Mouse (Mus musculus) CH12.LX (cell line): Measurements from ENCODE around the gene Itgb7. TPM values are rescaled to one million over a fixed set of nuclear protein-coding genes. Genes with fewer than 3 reads are reported as not detected.

ENCODE experiments used
- DNase-seq: peaks from one replicate; pipeline ENCODE4 v3.0.0-alpha.2; 2013; ENCODE audit errors: extremely low read depth
- H3K27ac ChIP-seq: 2 replicates; pipeline ENCODE4 v1.5.1; 2012; ENCODE audit warnings: low read depth, mild to moderate bottlenecking, control low read depth, moderate library complexity; ENCODE audit not compliant: insufficient read depth
- H3K27me3 ChIP-seq: replicated peaks from 2 replicates; pipeline ENCODE3; 2012; ENCODE audit warnings: inconsistent platforms
- H3K36me3 ChIP-seq, 2 experiments: replicated peaks in 1 of 2; 2 replicates each; pipeline versions ENCODE3 to v1.6.1; 2012; ENCODE audit warnings: inconsistent platforms in 1 of 2, low read length in 1 of 2, mild to moderate bottlenecking in 1 of 2, mixed read lengths in 1 of 2, moderate library complexity in 1 of 2; ENCODE audit not compliant: control insufficient read depth in 1 of 2, insufficient read depth in 1 of 2
- H3K4me1 ChIP-seq, 2 experiments: 2 replicates each; pipeline ENCODE4 v1.6.1; 2012; ENCODE audit warnings: inconsistent platforms in 1 of 2, moderate library complexity in 1 of 2; ENCODE audit not compliant: insufficient read depth in 2 of 2, control insufficient read depth in 1 of 2
- H3K4me2 ChIP-seq: 2 replicates; pipeline ENCODE4 v1.6.1; 2012; ENCODE audit warnings: low read depth, mild to moderate bottlenecking, control low read depth; ENCODE audit not compliant: poor library complexity, insufficient read depth, severe bottlenecking
- H3K4me3 ChIP-seq, 3 experiments: fragments of 150-350 bp in 1 of 3; sonication (generic) in 1 of 3; replicated peaks in 1 of 3; 2 replicates each; pipeline versions ENCODE3 to v1.5.1; 2011 to 2012; ENCODE audit warnings: low read depth in 2 of 3, low read length in 2 of 3, mild to moderate bottlenecking in 2 of 3, moderate library complexity in 2 of 3, control low read depth in 1 of 3, improper control_type of control experiment in 1 of 3, inconsistent platforms in 1 of 3, mixed read lengths in 1 of 3; ENCODE audit not compliant: poor library complexity in 1 of 3
- H3K79me2 ChIP-seq: replicated peaks from 2 replicates; pipeline ENCODE4 v1.6.1; 2012; ENCODE audit warnings: mild to moderate bottlenecking, moderate library complexity; ENCODE audit not compliant: control insufficient read depth, poor library complexity, insufficient read depth, severe bottlenecking; ENCODE audit errors: extremely low read depth
- H3K9ac ChIP-seq: 2 replicates; pipeline ENCODE4 v1.6.1; 2012; ENCODE audit warnings: low read depth, mild to moderate bottlenecking, control low read depth, moderate library complexity; ENCODE audit not compliant: insufficient read depth
- H3K9me3 ChIP-seq: replicated peaks from 2 replicates; pipeline ENCODE3; 2012; ENCODE audit warnings: low read length, inconsistent platforms, mixed read lengths
- BHLHE40 ChIP-seq: IDR thresholded peaks from 2 replicates; pipeline ENCODE4 v1.6.1; 2011; ENCODE audit warnings: mild to moderate bottlenecking, low read depth, low read length, improper control_type of control experiment
- CHD1 ChIP-seq: IDR thresholded peaks from 2 replicates; pipeline ENCODE4 v1.6.1; 2012; ENCODE audit warnings: low read depth, low read length, improper control_type of control experiment, inconsistent platforms
- CHD2 ChIP-seq: IDR thresholded peaks from 2 replicates; pipeline ENCODE4 v1.6.1; 2011; ENCODE audit warnings: low read length, improper control_type of control experiment
- E2F4 ChIP-seq: IDR thresholded peaks from 2 replicates; pipeline ENCODE4 v1.6.1; 2011; ENCODE audit warnings: low read depth, low read length, improper control_type of control experiment; ENCODE audit not compliant: insufficient replicate concordance
- ELF1 ChIP-seq: IDR thresholded peaks from 2 replicates; pipeline ENCODE4 v1.6.1; 2014; ENCODE audit warnings: low read depth, mild to moderate bottlenecking, inconsistent platforms, low read length, improper control_type of control experiment
- EP300 ChIP-seq: IDR thresholded peaks from 2 replicates; pipeline ENCODE4 v1.6.1; 2011; ENCODE audit warnings: low read length, improper control_type of control experiment
- ETS1 ChIP-seq: conservative IDR thresholded peaks from 2 replicates; pipeline ENCODE4 v1.6.1; 2012; ENCODE audit warnings: low read depth, mild to moderate bottlenecking, inconsistent platforms, low read length, improper control_type of control experiment, moderate library complexity
- GABPA ChIP-seq: IDR thresholded peaks from 2 replicates; pipeline ENCODE4 v1.6.1; 2012; ENCODE audit warnings: low read depth, low read length, improper control_type of control experiment, inconsistent platforms; ENCODE audit not compliant: insufficient replicate concordance
- HCFC1 ChIP-seq: IDR thresholded peaks from 2 replicates; pipeline ENCODE4 v1.6.1; 2012; ENCODE audit warnings: low read depth, mild to moderate bottlenecking, inconsistent platforms, low read length, improper control_type of control experiment
- IRF4 ChIP-seq: IDR thresholded peaks from 2 replicates; pipeline ENCODE4 v1.6.1; 2014; ENCODE audit warnings: low read depth, mild to moderate bottlenecking, inconsistent platforms, low read length, improper control_type of control experiment
- KAT2A ChIP-seq: IDR thresholded peaks from 2 replicates; pipeline ENCODE4 v1.6.1; 2012; ENCODE audit warnings: low read length, improper control_type of control experiment, inconsistent platforms; ENCODE audit not compliant: insufficient replicate concordance
- MAFK ChIP-seq: IDR thresholded peaks from 2 replicates; pipeline ENCODE4 v1.6.1; 2011; ENCODE audit warnings: low read length, improper control_type of control experiment; ENCODE audit not compliant: insufficient replicate concordance
- MAZ ChIP-seq: IDR thresholded peaks from 2 replicates; pipeline ENCODE4 v1.6.1; 2012; ENCODE audit warnings: low read depth, mild to moderate bottlenecking, inconsistent platforms, low read length, improper control_type of control experiment, moderate library complexity
- MEF2A ChIP-seq: IDR thresholded peaks from 2 replicates; pipeline ENCODE4 v1.6.1; 2014; ENCODE audit warnings: low read depth, mild to moderate bottlenecking, inconsistent platforms, low read length, improper control_type of control experiment, borderline replicate concordance
- MXI1 ChIP-seq: IDR thresholded peaks from 2 replicates; pipeline ENCODE4 v1.6.1; 2011; ENCODE audit warnings: mild to moderate bottlenecking, low read depth, low read length, improper control_type of control experiment
- MYC ChIP-seq: IDR thresholded peaks from 2 replicates; pipeline ENCODE4 v1.6.1; 2011; ENCODE audit warnings: low read depth, mild to moderate bottlenecking, improper control_type of control experiment, low read length
- NELFE ChIP-seq: IDR thresholded peaks from 2 replicates; pipeline ENCODE4 v1.6.1; 2011; ENCODE audit warnings: low read depth, low read length, improper control_type of control experiment
- NRF1 ChIP-seq: IDR thresholded peaks from 2 replicates; pipeline ENCODE4 v1.6.1; 2014; ENCODE audit warnings: low read depth, mild to moderate bottlenecking, inconsistent platforms, low read length, improper control_type of control experiment, moderate library complexity
- PAX5 ChIP-seq: IDR thresholded peaks from 2 replicates; pipeline ENCODE4 v1.6.1; 2012; ENCODE audit warnings: low read length, inconsistent platforms, mixed read lengths
- POLR2A ChIP-seq: IDR thresholded peaks from 2 replicates; pipeline ENCODE4 v1.6.1; 2011; ENCODE audit warnings: low read depth, mild to moderate bottlenecking, improper control_type of control experiment, low read length
- SIN3A ChIP-seq: IDR thresholded peaks from 2 replicates; pipeline ENCODE4 v1.6.1; 2012; ENCODE audit warnings: low read length, improper control_type of control experiment, inconsistent platforms
- SMC3 ChIP-seq: IDR thresholded peaks from 2 replicates; pipeline ENCODE4 v1.6.1; 2011; ENCODE audit warnings: low read depth, low read length, improper control_type of control experiment
- TCF12 ChIP-seq: IDR thresholded peaks from 2 replicates; pipeline ENCODE4 v1.6.1; 2014; ENCODE audit warnings: low read depth, mild to moderate bottlenecking, inconsistent platforms, low read length, improper control_type of control experiment
- USF2 ChIP-seq: conservative IDR thresholded peaks from 2 replicates; pipeline ENCODE4 v1.6.1; 2011; ENCODE audit warnings: low read depth, low read length, improper control_type of control experiment
- ZC3H11A ChIP-seq: IDR thresholded peaks from 2 replicates; pipeline ENCODE4 v1.6.1; 2012; ENCODE audit warnings: low read depth, mild to moderate bottlenecking, inconsistent platforms, low read length, improper control_type of control experiment
- ZKSCAN1 ChIP-seq: IDR thresholded peaks from 2 replicates; pipeline ENCODE4 v1.6.1; 2012; ENCODE audit warnings: low read depth, inconsistent platforms, low read length, improper control_type of control experiment, borderline replicate concordance
- ZMIZ1 ChIP-seq: IDR thresholded peaks from 2 replicates; pipeline ENCODE4 v1.6.1; 2012; ENCODE audit warnings: low read depth, mild to moderate bottlenecking, inconsistent platforms, low read length, improper control_type of control experiment
- dilution Hi-C: fragments of 300-500 bp; cut with MboI; formaldehyde crosslinking; loops from 2 replicates; pipeline ENCODE4 v1.14.3; 2020; ENCODE audit warnings: low sequenced_read_pairs; ENCODE audit not compliant: extremely low pct_unique_long_range_greater_than_20kb, extremely low pct_ligation_motif_present
- in situ Hi-C: fragments of 300-500 bp; cut with MboI; formaldehyde crosslinking; loops from 3 replicates; pipeline ENCODE4 v1.14.3; 2019; ENCODE audit warnings: low sequenced_read_pairs, low pct_ligation_motif_present, low pct_unique_long_range_greater_than_20kb, mixed read lengths
- polyA plus RNA-seq: library from polyadenylated mRNA; unstranded; fragments of >175 nt; gene quantifications from 2 replicates; pipeline ENCODE4 v1.2.1, GENCODE M21; 2012; ENCODE audit warnings: low read depth; ENCODE audit not compliant: insufficient read length
- total RNA-seq, 2 experiments: library from RNA; depleted of rRNA; stranded (reverse); fragments of 300-350 nt in 1 of 2; fragments of >200 nt in 1 of 2; gene quantifications; 2 replicates each; pipeline ENCODE4 v1.2.3; 2012 to 2014

Gene Itgb7
- total and polyA plus RNA-seq, 3 experiments, result 1.8 to 17.7 (median 2.8) TPM

GRCm38 (mm10) chr15:102239260-102239590 is 7.5 kb upstream of the Itgb7 start (continued):
- TF ChIP-seq MXI1 (no peak), MEF2A (no peak), MYC (no peak), TCF12 (no peak), CHD1 (no peak), CHD2 (no peak)

DNA sequence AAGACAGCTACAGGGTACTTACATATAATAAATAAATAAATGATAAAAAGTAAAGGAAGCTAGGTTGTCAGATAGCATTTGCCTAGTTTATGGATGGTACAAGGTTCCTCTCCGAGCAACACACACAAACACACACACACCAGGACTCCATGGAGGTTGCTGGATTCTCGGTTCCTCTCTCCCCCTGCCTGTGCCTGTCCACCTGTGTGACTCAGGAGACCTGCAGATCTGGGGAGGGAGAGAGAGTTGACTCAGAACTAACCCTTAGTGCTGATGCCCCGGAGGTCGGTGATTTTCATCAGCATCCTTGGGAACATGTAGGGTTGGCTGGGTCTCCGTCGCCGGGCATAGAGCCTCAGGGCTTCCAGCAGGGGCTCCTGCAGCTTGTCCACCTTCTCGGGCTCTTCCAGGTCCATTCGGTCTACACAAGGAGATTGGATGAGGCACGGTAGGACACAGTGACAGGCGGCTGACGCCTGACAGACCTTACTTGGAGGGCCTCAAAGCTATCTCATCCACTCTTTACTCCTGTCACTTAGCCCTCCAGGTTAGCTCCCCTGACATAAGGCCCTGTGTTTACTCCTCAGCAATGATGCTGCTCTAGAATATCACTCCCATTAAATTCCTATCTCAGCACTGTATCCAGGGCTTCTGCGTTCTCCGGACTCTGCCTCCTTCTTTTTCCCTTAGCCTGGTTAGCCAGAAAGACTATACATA is 7.0 kb upstream of the Itgb7 start:
- Histone ChIP-seq H3K4me3 (no peak overlapping the region), H3K79me2 (no peaks in the 10 kb centered on the region), H3K9ac (no peak overlapping the region), H3K9me3 (no peaks in the 10 kb centered on the region), H3K27me3 (peaks cover 15% of the 10 kb centered on the region), H3K27ac (no peak overlapping the region), H3K4me2 (no peak overlapping the region), H3K4me1 (peaks cover 17 to 42% of the 10 kb centered on the region in 2 experiments), H3K36me3 (no peaks in the 10 kb centered on the region)
- in situ Hi-C loops, result loop anchor here (5.0 kb wide), 2 partner anchors 49 to 79 kb away; no protein-coding TSS in a partner anchor
- DNase-seq, result peak; percentile 45
- dilution Hi-C loops, result no loop called here
- TF ChIP-seq IRF4 (peak; percentile 73), SIN3A (peak; percentile 58; the same call in 1 of the 2 replicates), ZKSCAN1 (no peak), HCFC1 (no peak), MXI1 (no peak), ETS1 (0 out of 2 replicates have a peak, but pooled peaks have one; percentile 5), NELFE (0 out of 2 replicates have a peak, but pooled peaks have one; percentile 12), BHLHE40 (peak; percentile 43; the same call in 1 of the 2 replicates), EP300 (peak; percentile 78)

DNA sequence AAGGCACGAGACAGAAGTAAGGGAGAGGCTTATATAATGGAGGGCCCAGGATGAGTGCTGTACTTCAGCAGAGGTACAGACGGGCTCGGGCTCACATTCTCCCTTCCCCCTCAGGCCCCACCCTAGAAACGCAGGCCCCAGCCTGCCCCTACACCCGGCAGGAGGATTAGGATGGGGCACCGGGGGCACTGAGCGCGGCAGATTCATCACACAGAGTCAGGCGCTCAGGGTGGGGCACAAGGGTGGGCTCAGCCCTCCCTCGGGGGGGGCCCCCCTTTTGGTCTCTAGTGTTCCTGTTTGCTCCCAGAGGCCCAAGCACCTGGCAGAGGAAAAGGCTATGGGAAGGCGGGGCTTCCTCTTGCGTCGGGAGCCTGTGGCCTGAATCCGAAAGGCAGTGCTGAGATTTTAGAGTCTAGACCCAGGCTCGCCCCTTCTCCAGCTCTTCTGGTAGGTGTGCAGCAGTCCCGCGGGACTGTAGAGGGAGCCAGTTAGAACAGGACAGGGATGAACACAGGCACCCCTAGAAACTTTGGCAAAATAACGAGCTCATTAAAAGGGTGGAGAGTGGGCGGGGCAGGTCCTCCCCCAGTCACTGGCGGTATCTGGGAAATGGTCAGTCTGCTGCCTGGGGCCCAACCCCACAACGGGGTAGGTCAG is 3.8 kb upstream of the Itgb7 start:
- Histone ChIP-seq H3K36me3 (no peaks in the 10 kb centered on the region), H3K27me3 (peaks cover 6% of the 10 kb centered on the region), H3K9me3 (no peaks in the 10 kb centered on the region), H3K9ac (peak overlapping the region; percentile 55), H3K79me2 (no peaks in the 10 kb centered on the region), H3K4me1 (peaks cover 41 to 69% of the 10 kb centered on the region in 2 experiments), H3K4me2 (peak overlapping the region; percentile 52), H3K27ac (no peak overlapping the region; the same call in 1 of the 2 replicates), H3K4me3 (peak overlapping the region; percentile 34 to 43 (median 41))
- DNase-seq, result peak; percentile 43
- in situ Hi-C loops (loop anchor here (5.0 kb wide), 2 partner anchors 52 to 82 kb away; no protein-coding TSS in a partner anchor), dilution Hi-C loops (no loop called here)
- no peak for TF ChIP-seq CHD1
- TF ChIP-seq GABPA, result no peak
- TF ChIP-seq E2F4, result no peak
- 0 out of 2 replicates have a peak, but pooled peaks have one; percentile 67 for TF ChIP-seq MAZ
- TF ChIP-seq ZC3H11A, result no peak
- TF ChIP-seq SMC3, result no peak
- TF ChIP-seq MAFK, result no peak
- TF ChIP-seq BHLHE40, result peak; percentile 26; the same call in 1 of the 2 replicates
- peak; percentile 24; the same call in 1 of the 2 replicates for TF ChIP-seq HCFC1
- peak; percentile 22; the same call in 1 of the 2 replicates for TF ChIP-seq TCF12
- 0 out of 2 replicates have a peak, but pooled peaks have one; percentile 32 for TF ChIP-seq POLR2A
- TF ChIP-seq EP300, result no peak
- no peak for TF ChIP-seq MEF2A
- TF ChIP-seq ELF1, result no peak; the same call in 1 of the 2 replicates
- no peak for TF ChIP-seq NRF1
- TF ChIP-seq PAX5, result no peak
- no peak for TF ChIP-seq KAT2A
- no peak for TF ChIP-seq USF2
- no peak for TF ChIP-seq ZMIZ1
